Mouse (Mus musculus) stomach, embryonic 14.5 days (tissue): Measurements from ENCODE around the gene Nat10. TPM values are rescaled to one million over a fixed set of nuclear protein-coding genes. Genes with fewer than 3 reads are reported as not detected.

Source experiments
- ATAC-seq: fragments of 200-750 bp; cut with Nextera tagmentation; 2 replicates; pipeline ENCODE4 v1.8.0; 2017; ENCODE audit warnings: low read depth, moderate TSS enrichment; ENCODE audit not compliant: insufficient number of reproducible peaks, insufficient read depth, low FRiP score
- H3K27ac ChIP-seq: fragments of 300-500 bp; sonication (generic); 2 replicates; pipeline ENCODE4 v1.5.1; 2014; ENCODE audit warnings: mild to moderate bottlenecking, low read length, moderate library complexity, mixed read lengths
- H3K27me3 ChIP-seq: fragments of 300-500 bp; sonication (generic); 2 replicates; pipeline ENCODE4 v1.6.1; 2014; ENCODE audit warnings: low read length, control low read depth, mixed read lengths; ENCODE audit not compliant: control insufficient read depth, insufficient read depth
- H3K36me3 ChIP-seq: fragments of 300-500 bp; sonication (generic); 2 replicates; pipeline ENCODE4 v1.6.1; 2014; ENCODE audit warnings: mild to moderate bottlenecking, control low read depth, low read length, moderate library complexity, mixed read lengths; ENCODE audit not compliant: control insufficient read depth, insufficient read depth
- H3K4me1 ChIP-seq: fragments of 300-500 bp; sonication (generic); 2 replicates; pipeline ENCODE4 v1.6.1; 2014; ENCODE audit warnings: low read length, control low read depth, mixed read lengths; ENCODE audit not compliant: control insufficient read depth, insufficient read depth
- H3K4me2 ChIP-seq: fragments of 300-500 bp; sonication (generic); replicated peaks from 2 replicates; pipeline ENCODE4 v1.6.1; 2014; ENCODE audit warnings: low read depth, low read length, control low read depth
- H3K4me3 ChIP-seq: fragments of 300-500 bp; sonication (generic); 2 replicates; pipeline ENCODE4 v1.5.1; 2014; ENCODE audit warnings: low read depth, low read length, control low read depth
- H3K9ac ChIP-seq: fragments of 300-500 bp; sonication (generic); replicated peaks from 2 replicates; pipeline ENCODE4 v1.6.1; 2014; ENCODE audit warnings: low read depth, mild to moderate bottlenecking, control low read depth, low read length, moderate library complexity, mixed read lengths
- H3K9me3 ChIP-seq: fragments of 300-500 bp; sonication (generic); 2 replicates; pipeline ENCODE4 v1.6.1; 2016; ENCODE audit warnings: low read depth, low read length, control low read depth; ENCODE audit not compliant: control insufficient read depth
- WGBS: fragments of 180-500 bp; shearing (Covaris S2); extraction: QIAGEN DNeasy Blood & Tissue Kit; methylation state at CpG from one replicate; pipeline ENCODE4 v1.1.7; 2014; 5-methylcytosine and 5-hydroxymethylcytosine counted together
- polyA plus RNA-seq: library from polyadenylated mRNA; unstranded; fragments of >200 nt; fragmentation: Nextera tagmentation; extraction: Ambion mirVana; gene quantifications from 2 replicates; pipeline ENCODE4 v1.2.1, GENCODE M21; 2014

Nat10 gene
- polyA plus RNA-seq, 1 experiment from 2014 or later = 27.4 TPM

- Histone ChIP-seq H3K9ac (no peak overlapping the region), H3K9me3 (no peaks in the 10 kb centered on the region), H3K4me1 (peaks cover 8% of the 10 kb centered on the region; the same call in 1 of the 2 replicates), H3K4me2 (no peak overlapping the region), H3K27ac (no peak overlapping the region), H3K36me3 (no peaks in the 10 kb centered on the region), H3K27me3 (no peaks in the 10 kb centered on the region), H3K4me3 (no peak overlapping the region)
- WGBS = 50% methylated on average over 7 of the region's 7 CpGs
- ATAC-seq = peak; percentile 81
These were observed 76.0 kb downstream of the Nat10 start for GRCm38 (mm10) chr2:103684926-103685577.

GRCm38 (mm10) chr2:103684431-103684830 lies 76.6 kb downstream of the Nat10 start:
- H3K27me3 ChIP-seq = no peaks in the 10 kb centered on the region
- 86% methylated on average over 2 of the region's 2 CpGs for whole genome bisulfite sequencing
- no peak overlapping the region for H3K9ac ChIP-seq
- H3K9me3 ChIP-seq = no peaks in the 10 kb centered on the region
- no peak for ATAC-seq
- no peak overlapping the region for H3K27ac ChIP-seq
- no peaks in the 10 kb centered on the region for H3K36me3 ChIP-seq
- no peak overlapping the region for H3K4me2 ChIP-seq
- H3K4me1 ChIP-seq = peaks cover 8% of the 10 kb centered on the region; the same call in 1 of the 2 replicates
- no peak overlapping the region for H3K4me3 ChIP-seq

- no peak overlapping the region for H3K27ac ChIP-seq
- WGBS = 88% methylated on average over 9 of the region's 9 CpGs
- H3K4me2 ChIP-seq = no peak overlapping the region
- peaks cover 8% of the 10 kb centered on the region; the same call in 1 of the 2 replicates for H3K4me1 ChIP-seq
- H3K9ac ChIP-seq = no peak overlapping the region
- H3K4me3 ChIP-seq = no peak overlapping the region
- no peak for ATAC-seq
- no peaks in the 10 kb centered on the region for H3K36me3 ChIP-seq
- H3K27me3 ChIP-seq = no peaks in the 10 kb centered on the region
- H3K9me3 ChIP-seq = no peaks in the 10 kb centered on the region
These were observed 78.1 kb downstream of the Nat10 start for GRCm38 (mm10) chr2:103682927-103683442.

- peaks cover 8% of the 10 kb centered on the region; the same call in 1 of the 2 replicates for H3K4me1 ChIP-seq
- no peak for ATAC-seq
- no peak overlapping the region for H3K4me3 ChIP-seq
- no peaks in the 10 kb centered on the region for H3K36me3 ChIP-seq
- H3K9ac ChIP-seq = no peak overlapping the region
- WGBS = 71% methylated on average over 9 of the region's 9 CpGs
- no peak overlapping the region for H3K4me2 ChIP-seq
- H3K27ac ChIP-seq = no peak overlapping the region
- no peaks in the 10 kb centered on the region for H3K27me3 ChIP-seq
- H3K9me3 ChIP-seq = no peaks in the 10 kb centered on the region
These were observed 78.8 kb downstream of the Nat10 start for GRCm38 (mm10) chr2:103682261-103682722.

GRCm38 (mm10) chr2:103681149-103681548 lies 79.9 kb downstream of the Nat10 start:
- Histone ChIP-seq H3K9ac (no peak overlapping the region), H3K4me2 (no peak overlapping the region), H3K4me3 (no peak overlapping the region), H3K36me3 (no peaks in the 10 kb centered on the region), H3K27ac (no peak overlapping the region), H3K9me3 (no peaks in the 10 kb centered on the region), H3K4me1 (peaks cover 8% of the 10 kb centered on the region; the same call in 1 of the 2 replicates), H3K27me3 (no peaks in the 10 kb centered on the region)
- 83% methylated on average over 5 of the region's 5 CpGs for WGBS
- no peak for ATAC-seq

GRCm38 (mm10) chr2:103680364-103681110 lies 80.5 kb downstream of the Nat10 start:
- no peak for ATAC-seq
- H3K4me1 ChIP-seq = peaks cover 8% of the 10 kb centered on the region; the same call in 1 of the 2 replicates
- H3K4me2 ChIP-seq = no peak overlapping the region
- H3K4me3 ChIP-seq = no peak overlapping the region
- H3K9ac ChIP-seq = no peak overlapping the region
- no peaks in the 10 kb centered on the region for H3K9me3 ChIP-seq
- H3K27ac ChIP-seq = no peak overlapping the region
- WGBS = 75% methylated on average over 9 of the region's 9 CpGs
- no peaks in the 10 kb centered on the region for H3K36me3 ChIP-seq
- H3K27me3 ChIP-seq = no peaks in the 10 kb centered on the region

- WGBS = 88% methylated on average over 6 of the region's 6 CpGs
- Histone ChIP-seq H3K4me3 (no peak overlapping the region), H3K9me3 (no peaks in the 10 kb centered on the region), H3K4me1 (no peaks in the 10 kb centered on the region), H3K36me3 (no peaks in the 10 kb centered on the region), H3K27me3 (no peaks in the 10 kb centered on the region), H3K27ac (no peak overlapping the region), H3K9ac (no peak overlapping the region), H3K4me2 (no peak overlapping the region)
- ATAC-seq = no peak
These were observed 82.6 kb downstream of the Nat10 start for GRCm38 (mm10) chr2:103678433-103678832.

GRCm38 (mm10) chr2:103677614-103678369 lies 83.3 kb downstream of the Nat10 start:
- Histone ChIP-seq H3K36me3 (no peaks in the 10 kb centered on the region), H3K4me1 (no peaks in the 10 kb centered on the region), H3K4me2 (no peak overlapping the region), H3K27ac (no peak overlapping the region), H3K4me3 (no peak overlapping the region), H3K27me3 (no peaks in the 10 kb centered on the region), H3K9ac (no peak overlapping the region), H3K9me3 (no peaks in the 10 kb centered on the region)
- ATAC-seq = no peak
- 78% methylated on average over 7 of the region's 7 CpGs for WGBS
